Mouse (Mus musculus) brain, embryonic 14.5 days (tissue): ENCODE measurements at regions not wholly inside any gene's neighbourhood (a gene's known extent, or its start where the extent isn't known, plus 50 kb on each side); places are given as distances from the start of the nearest gene placed in this dataset.

Experiments
- CTCF ChIP-seq: fragments of 200-500 bp; IDR thresholded peaks from 2 replicates; pipeline ENCODE4 v1.5.1; 2012; ENCODE audit warnings: inconsistent platforms, mild to moderate bottlenecking, moderate library complexity, borderline replicate concordance; ENCODE audit not compliant: insufficient read depth, insufficient read length; ENCODE audit errors: extremely low read depth
- POLR2A ChIP-seq: fragments of 200-500 bp; IDR thresholded peaks from 2 replicates; pipeline ENCODE4 v1.6.1; 2012; ENCODE audit warnings: mild to moderate bottlenecking, inconsistent platforms, borderline replicate concordance; ENCODE audit not compliant: poor library complexity, insufficient read depth, insufficient read length, severe bottlenecking; ENCODE audit errors: extremely low read depth

- TF ChIP-seq CTCF, result no peak
- no peak for TF ChIP-seq POLR2A
Observed at GRCm38 (mm10) chr10:57095920-57096319, 390.3 kb upstream of the Hsf2 start.
